Mouse (Mus musculus) small intestine, adult 2 months (tissue): Measurements from ENCODE around the gene E430018J23Rik. TPM values are rescaled to one million over a fixed set of nuclear protein-coding genes. Genes with fewer than 3 reads are reported as not detected.

ENCODE experiments used
- H3K27ac ChIP-seq: fragments of 200-500 bp; 2 replicates; pipeline ENCODE4 v1.5.1; 2012; ENCODE audit warnings: low read depth, low read length, control low read depth, inconsistent platforms; ENCODE audit not compliant: insufficient read depth
- H3K27me3 ChIP-seq: fragments of 200-500 bp; 2 replicates; pipeline ENCODE4 v1.6.1; 2012; ENCODE audit warnings: mild to moderate bottlenecking, moderate library complexity, low read length, inconsistent platforms; ENCODE audit not compliant: control insufficient read depth, insufficient read depth
- H3K36me3 ChIP-seq: fragments of 200-500 bp; 2 replicates; pipeline ENCODE4 v1.6.1; 2012; ENCODE audit warnings: mild to moderate bottlenecking, low read length, control low read depth, inconsistent platforms; ENCODE audit not compliant: control insufficient read depth, insufficient read depth
- H3K4me1 ChIP-seq: fragments of 200-500 bp; 2 replicates; pipeline ENCODE4 v1.6.1; 2012; ENCODE audit warnings: low read length, inconsistent platforms, mixed read lengths; ENCODE audit not compliant: control insufficient read depth, insufficient read depth, insufficient read length
- H3K4me3 ChIP-seq: fragments of 200-500 bp; 2 replicates; pipeline ENCODE4 v1.5.1; 2012; ENCODE audit warnings: low read depth, mild to moderate bottlenecking, control low read depth, inconsistent platforms, low read length, moderate library complexity
- CTCF ChIP-seq: fragments of 200-500 bp; IDR thresholded peaks from 2 replicates; pipeline ENCODE4 v1.5.1; 2012; ENCODE audit warnings: low read depth, mild to moderate bottlenecking, control low read depth, inconsistent platforms, low read length, moderate library complexity, mixed read lengths; ENCODE audit not compliant: insufficient replicate concordance, insufficient read length; ENCODE audit errors: extremely low read depth
- POLR2A ChIP-seq: fragments of 200-500 bp; IDR thresholded peaks from 2 replicates; pipeline ENCODE4 v1.6.1; 2012; ENCODE audit warnings: low read depth, mild to moderate bottlenecking, control low read depth, inconsistent platforms, low read length, moderate library complexity
- WGBS: fragments of 180-500 bp; shearing (Covaris S2); methylation state at CpG from one replicate; pipeline ENCODE4 v1.1.7; 2018; 5-methylcytosine and 5-hydroxymethylcytosine counted together
- polyA plus RNA-seq: library from polyadenylated mRNA; depleted of rRNA; stranded (reverse); fragments of >200 nt; gene quantifications from 2 replicates; pipeline ENCODE4 v1.2.3, GENCODE M21; 2012; rRNA removed

E430018J23Rik gene
- polyA plus RNA-seq, 1 experiment: 12.8 TPM

DNA sequence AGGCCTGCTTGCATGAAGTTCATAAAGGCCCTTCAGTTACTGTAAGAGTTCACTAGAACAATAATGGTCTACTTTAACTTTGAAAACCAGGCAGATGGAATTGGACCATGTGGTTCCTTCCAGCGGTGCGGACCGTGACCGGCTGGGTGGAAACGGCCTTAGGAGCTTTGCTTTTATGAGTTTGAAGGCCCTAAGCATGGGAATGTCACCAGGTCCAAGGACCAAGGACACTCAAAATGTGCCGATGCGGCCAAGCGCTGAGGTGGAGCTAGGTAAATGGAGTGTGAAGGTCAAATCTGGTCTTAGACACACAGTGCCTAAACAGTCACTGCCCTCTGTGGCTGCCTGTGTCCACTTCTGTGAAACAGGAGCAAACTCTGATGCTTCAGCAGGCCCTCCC lies 52.1 kb downstream of the E430018J23Rik start:
- Histone ChIP-seq H3K36me3 (peaks cover 14% of the 10 kb centered on the region), H3K27me3 (no peaks in the 10 kb centered on the region), H3K4me3 (no peak overlapping the region), H3K4me1 (peaks cover 12% of the 10 kb centered on the region), H3K27ac (no peak overlapping the region)
- TF ChIP-seq CTCF: no peak
- no peak for TF ChIP-seq POLR2A
- 84% methylated on average over 8 of the region's 8 CpGs for WGBS

Other genes starting within 250 kb of the E430018J23Rik start
- gene Cd2bp2, start 197.6 kb downstream of the E430018J23Rik start, polyA plus RNA-seq: 7.6 and 13.9 TPM in 2 replicates
- gene Tbc1d10b, start 185.2 kb downstream of the E430018J23Rik start, polyA plus RNA-seq: 17.5 and 44.1 TPM in 2 replicates
- gene Mylpf, start 184.7 kb downstream of the E430018J23Rik start, polyA plus RNA-seq: 0.74 and 1.3 TPM in 2 replicates
- 4.9 and 8.1 TPM in 2 replicates for gene Zfp553, start 160.6 kb downstream of the E430018J23Rik start, polyA plus RNA-seq
- 14.3 and 34.1 TPM in 2 replicates for gene Sept1, start 160.5 kb downstream of the E430018J23Rik start, polyA plus RNA-seq
- gene Zfp771, start 149.4 kb downstream of the E430018J23Rik start, polyA plus RNA-seq: 100.0 and 118 TPM in 2 replicates
- 56.3 and 62.1 TPM in 2 replicates for gene Dctpp1, start 132.9 kb downstream of the E430018J23Rik start, polyA plus RNA-seq
- gene Sephs2, start 119.6 kb downstream of the E430018J23Rik start, polyA plus RNA-seq: 44.5 and 81.9 TPM in 2 replicates
- gene Itgal, start 97.4 kb downstream of the E430018J23Rik start, polyA plus RNA-seq: 5.7 and 12.5 TPM in 2 replicates
- gene Zfp768, start 48.0 kb downstream of the E430018J23Rik start, polyA plus RNA-seq: 27.3 and 47.4 TPM in 2 replicates
- gene Zfp747, start 17.6 kb downstream of the E430018J23Rik start, polyA plus RNA-seq: 15.0 and 35.5 TPM in 2 replicates
- 4.5 and 7.3 TPM in 2 replicates for gene 9130019O22Rik, start 6.5 kb downstream of the E430018J23Rik start, polyA plus RNA-seq
- gene Zfp764, start 13.2 kb upstream of the E430018J23Rik start, polyA plus RNA-seq: 3.5 and 5.8 TPM in 2 replicates
- gene Zfp688, start 28.4 kb upstream of the E430018J23Rik start, polyA plus RNA-seq: 14.1 and 29.6 TPM in 2 replicates
- gene Zfp689, start 55.5 kb upstream of the E430018J23Rik start, polyA plus RNA-seq: 2.0 and 2.9 TPM in 2 replicates
- 30.3 and 81.2 TPM in 2 replicates for gene Prr14, start 66.0 kb upstream of the E430018J23Rik start, polyA plus RNA-seq
- gene Fbrs, start 85.6 kb upstream of the E430018J23Rik start, polyA plus RNA-seq: 26.4 and 41.8 TPM in 2 replicates
- gene Srcap, start 118.4 kb upstream of the E430018J23Rik start, polyA plus RNA-seq: 22.6 and 52.6 TPM in 2 replicates
- 5.4 and 9.5 TPM in 2 replicates for gene Gm42715, start 126.0 kb upstream of the E430018J23Rik start, polyA plus RNA-seq
- 3.0 and 4.8 TPM in 2 replicates for gene Tmem265, start 167.8 kb upstream of the E430018J23Rik start, polyA plus RNA-seq
- 23.3 and 43.2 TPM in 2 replicates for gene Phkg2, start 179.7 kb upstream of the E430018J23Rik start, polyA plus RNA-seq
- 1.5 TPM in 2 replicates for gene Ccdc189, start 195.0 kb upstream of the E430018J23Rik start, polyA plus RNA-seq
- 10.6 and 20.6 TPM in 2 replicates for gene Rnf40, start 195.1 kb upstream of the E430018J23Rik start, polyA plus RNA-seq
- gene Zfp629, start 222.2 kb upstream of the E430018J23Rik start, polyA plus RNA-seq: 4.4 and 5.5 TPM in 2 replicates